Mouse (Mus musculus): ENCODE data around the gene Synpo2.

The Synpo2 gene

DNA sequence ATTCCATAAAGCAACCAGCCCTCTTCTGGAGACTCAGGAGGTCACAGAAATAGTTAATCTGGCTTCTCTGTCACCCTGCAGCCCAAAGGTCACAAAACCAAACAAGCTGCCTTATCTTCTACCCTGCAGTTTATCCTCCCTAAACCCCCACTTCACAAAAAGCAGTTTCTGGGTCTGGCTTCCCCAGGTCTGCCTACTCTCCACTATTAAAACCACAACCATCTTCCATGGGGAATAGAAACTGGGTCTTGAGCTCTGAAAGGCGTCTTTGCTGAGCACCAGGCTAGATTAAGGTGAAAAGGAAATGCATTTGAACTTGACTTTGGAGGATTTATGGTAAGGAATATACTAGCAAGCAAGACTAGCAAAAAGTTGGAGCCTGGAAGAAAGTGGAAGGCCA, 71.8 kb downstream of the Synpo2 start:
- no peak for DNase-seq (ENCODE audit: low spot score)

DNA sequence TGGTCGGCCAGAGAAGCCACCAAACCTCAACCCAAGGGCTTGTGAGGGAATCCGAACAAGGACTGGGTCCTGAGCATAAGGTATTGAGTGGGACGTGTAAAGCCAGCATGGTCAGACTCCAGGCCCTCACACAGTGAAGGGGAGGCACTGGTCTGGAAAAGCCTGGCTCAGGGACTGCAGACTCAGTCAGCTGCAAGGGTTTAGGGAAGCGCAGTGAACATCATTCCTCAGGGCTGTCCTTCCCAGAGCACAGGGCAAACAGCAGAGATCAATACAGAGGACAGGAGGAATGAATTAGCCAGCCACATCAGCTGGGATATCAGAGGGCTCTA, 72.8 kb downstream of the Synpo2 start:
- DNase-seq (ENCODE audit: low spot score), result no peak

DNA sequence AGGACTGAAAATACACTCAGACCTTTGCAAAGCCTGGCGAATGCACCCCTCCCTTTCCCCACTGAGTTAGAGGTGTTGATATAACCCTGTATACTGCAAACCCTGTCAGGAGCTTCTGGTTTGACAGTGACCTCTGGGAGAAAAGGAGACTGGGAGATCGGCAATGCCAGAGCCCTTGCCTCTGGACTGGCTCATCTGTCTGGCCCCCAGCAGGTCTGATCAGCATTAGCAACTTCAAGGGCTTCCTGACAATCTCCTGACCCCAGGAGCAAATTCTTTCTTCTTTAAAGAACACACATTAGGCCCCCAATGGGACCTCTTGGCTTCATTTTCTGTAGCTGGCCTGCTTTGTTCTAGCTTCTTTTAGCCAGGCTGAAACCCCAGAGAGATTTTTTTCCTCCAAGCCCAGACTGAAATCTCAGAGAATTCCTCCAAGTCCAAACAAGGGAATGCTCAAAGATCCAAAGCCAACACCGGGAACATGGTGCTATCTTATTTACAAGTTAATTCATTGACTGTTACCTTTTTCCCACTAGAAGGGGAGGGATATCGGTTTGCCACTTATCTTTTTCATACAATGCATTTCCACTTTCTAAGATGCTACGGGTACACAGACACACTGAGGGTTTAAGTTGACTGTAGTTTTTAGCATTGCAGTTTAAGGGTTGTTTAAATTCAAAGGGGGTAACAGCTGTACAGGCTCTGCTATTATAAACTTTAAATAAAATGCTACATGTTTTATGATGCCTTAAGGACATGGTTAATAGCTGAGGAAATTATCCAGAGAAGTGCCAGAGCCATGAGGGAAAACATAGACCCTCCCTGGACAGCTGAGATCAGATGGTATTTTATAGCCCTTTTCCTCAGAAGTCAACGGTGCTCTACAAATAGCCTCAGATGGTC, 73.4 kb downstream of the Synpo2 start:
- no peak for DNase-seq (ENCODE audit: low spot score)

DNA sequence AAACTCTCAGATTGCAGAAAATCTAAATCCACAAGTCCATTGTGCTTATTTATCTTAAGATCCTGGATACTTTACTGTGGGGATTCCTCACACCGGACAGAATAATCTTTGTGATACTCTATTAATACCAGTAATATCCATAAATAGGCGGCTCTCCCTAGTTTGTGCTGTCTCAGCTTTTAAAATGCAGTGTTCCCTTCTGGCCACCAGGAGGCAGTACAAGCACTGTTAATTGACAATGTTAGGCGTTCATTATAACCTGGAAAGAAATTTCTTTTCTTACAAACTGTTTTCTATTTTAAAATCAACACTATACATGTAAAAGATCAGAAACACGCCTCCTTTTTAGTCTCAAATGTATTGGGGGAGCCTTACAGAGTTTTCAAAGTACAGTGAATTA, 75.2 kb downstream of the Synpo2 start:
- DNase-seq (ENCODE audit: low spot score), result no peak

DNA sequence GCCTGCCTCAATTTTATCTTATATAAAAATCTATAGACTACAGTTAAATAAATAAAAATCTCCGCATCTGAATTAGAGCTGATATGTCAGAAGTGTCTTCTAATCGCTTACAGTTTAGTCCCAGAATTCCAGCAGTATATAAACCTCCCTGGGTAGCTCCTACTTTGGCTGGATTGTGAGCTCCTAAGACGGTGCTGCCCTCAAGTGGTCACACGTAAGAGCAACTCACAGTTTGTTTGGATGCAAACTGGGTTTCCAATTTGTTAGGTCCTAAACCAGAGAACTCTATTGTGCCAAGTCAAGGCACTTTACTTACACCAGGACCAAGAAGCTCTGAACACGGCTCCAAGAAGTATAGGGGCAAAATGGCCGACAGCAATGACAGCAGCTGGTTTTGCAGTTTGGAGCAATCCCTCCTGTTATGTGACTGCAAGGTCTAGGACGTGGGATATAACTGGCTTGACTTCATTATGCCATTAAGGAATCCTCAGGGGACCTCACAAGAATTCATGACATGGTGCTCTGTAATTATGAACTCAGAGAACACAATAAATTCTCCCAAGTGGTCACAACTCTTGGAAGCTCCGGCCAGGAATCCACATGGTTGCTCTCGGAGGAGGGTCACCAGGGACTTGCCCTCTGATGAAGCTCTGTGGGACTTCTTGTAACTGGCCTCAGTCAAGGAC, 76.7 kb downstream of the Synpo2 start:
- DNase-seq (ENCODE audit: low spot score), result peak; percentile 36

DNA sequence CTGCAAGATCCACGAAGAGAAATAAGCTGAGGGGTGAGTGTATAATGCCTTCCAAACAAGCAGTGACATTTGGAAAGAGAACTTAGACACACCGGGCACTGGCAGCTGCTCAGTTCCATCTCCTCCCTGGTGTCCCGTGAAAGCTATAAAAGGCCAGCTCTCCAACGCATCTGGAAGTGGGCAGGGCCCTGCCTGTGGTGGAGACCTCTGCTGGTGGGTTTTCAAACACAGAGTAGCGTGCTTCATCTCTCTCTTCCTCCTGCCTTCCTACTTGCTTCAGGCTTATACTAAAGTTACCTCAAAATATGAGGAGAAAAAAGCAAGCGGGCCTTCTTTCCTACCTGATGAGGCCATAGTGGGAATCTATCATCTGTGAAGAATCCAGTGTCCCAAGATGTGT, 77.4 kb downstream of the Synpo2 start:
- DNase-seq (ENCODE audit: low spot score), result peak; percentile 31

DNA sequence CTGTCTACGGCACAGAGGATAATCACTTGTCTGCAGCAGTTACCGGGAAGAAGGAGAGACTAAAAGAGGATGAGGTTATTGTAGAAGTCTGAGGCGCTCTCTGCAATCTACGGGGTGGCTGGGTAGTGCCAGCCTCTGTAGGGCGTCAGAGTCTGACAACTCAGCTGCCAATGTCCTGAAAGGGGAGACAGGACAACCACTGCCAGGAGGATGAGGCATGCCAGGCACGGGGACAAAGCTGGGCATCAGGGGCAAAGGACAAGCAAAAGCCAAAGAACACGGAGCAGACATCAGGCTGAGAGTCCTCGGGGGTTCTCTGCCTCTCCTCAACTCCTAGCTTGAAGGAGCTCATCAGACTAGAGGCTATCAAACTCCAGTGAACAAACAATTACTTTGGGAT, 82.6 kb downstream of the Synpo2 start:
- no peak for DNase-seq (ENCODE audit: low spot score)

DNA sequence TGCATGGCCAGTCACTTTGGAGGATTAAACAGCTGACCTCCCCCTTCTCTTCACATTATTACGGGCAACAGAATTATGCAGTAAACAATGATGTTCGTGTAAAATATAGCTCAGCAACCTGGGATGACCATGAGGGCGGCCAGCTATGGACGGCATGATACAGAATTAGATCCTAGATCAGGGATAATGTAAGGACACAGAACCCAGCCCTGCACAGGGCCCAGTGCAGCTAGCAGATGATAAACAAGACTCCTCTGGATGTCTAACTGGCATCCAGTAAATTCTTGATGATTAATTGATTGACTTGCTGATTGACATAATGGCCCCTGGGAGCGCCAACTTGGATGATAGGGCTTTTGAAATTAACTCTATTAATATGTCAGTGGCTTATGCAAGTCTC, 83.0 kb downstream of the Synpo2 start:
- no peak for DNase-seq (ENCODE audit: low spot score)

DNA sequence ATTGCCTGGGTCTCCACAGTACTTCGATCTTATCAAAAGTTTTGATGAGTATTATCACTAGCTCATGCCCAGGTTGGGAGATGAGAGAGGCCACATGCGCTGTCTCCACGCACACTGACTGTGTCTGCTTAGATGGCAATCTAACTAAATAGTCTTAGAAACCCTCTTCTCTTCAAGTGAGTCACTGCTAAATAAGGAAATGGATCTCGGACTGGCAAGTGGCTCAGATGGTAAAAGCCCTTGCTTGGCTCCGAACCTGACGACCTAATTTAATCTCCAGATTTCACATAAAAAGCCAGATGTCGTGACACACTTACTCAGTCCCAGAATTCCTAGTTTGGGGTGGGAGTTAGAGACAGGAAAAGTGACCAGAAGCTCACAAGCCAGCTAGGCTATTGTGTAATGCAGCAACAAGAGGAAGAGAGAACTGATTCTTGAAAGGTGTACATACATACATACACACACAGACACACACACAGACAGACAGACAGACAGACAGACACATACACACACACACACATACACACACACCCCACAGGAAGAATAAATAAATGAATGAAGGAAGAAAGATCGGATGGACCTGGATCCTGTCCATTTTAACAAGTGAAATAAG, 85.3 kb downstream of the Synpo2 start:
- DNase-seq (ENCODE audit: low spot score), result no peak

DNA sequence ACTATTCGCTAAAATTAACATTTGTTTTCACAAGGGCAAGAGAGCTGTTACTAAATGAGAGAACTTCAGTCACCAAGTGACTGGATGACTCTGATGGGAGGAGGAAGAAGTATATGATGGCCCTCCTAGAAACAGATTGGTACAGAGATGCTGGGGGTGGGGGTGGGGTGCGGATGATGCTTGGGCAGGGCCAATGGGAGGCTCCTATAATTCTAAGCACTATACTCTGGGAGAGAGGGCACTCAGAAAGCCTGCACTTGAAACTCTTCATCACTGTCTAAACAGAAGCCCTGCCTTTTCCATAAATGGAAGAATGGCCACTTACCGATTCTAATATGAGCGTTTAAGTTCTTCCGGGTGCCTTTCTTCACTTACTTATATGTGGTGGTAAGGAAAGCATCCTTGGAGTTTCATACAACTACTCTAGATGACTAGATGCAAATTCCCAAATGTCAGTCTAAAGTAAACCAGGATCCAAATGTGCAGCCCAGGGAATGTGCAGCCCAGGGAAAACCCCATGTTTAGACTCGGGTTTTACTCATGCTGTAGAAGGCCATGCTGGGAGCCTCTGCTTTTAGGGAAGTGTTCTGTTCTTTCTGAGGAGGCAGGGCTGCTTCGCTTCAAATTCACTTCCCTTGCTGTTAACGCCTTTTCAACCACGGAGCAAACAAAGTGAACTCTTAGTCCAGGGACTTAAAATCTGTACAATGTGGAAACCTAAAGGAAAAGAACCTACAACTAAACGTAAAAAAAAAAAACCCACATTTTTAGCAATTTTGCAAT, 86.4 kb downstream of the Synpo2 start:
- DNase-seq (ENCODE audit: low spot score), result no peak

DNA sequence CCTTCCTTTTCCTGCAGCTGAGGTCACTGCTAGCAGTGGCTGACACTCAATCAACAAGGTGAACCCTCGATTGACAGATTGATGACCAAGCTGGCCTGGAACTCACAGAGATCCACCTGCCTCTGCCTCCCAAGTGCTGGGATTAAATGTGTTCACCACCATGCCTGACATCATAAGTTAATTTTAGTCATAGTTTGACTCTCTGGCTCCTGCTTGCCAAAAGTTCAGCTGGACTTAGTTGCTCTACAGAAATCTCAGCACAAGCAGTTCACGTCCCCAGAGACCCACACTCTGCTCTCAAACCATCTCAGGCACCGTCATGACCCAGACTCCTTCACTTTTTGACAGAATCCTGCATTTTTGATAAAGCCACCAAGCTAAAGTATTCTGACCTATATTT, 87.3 kb downstream of the Synpo2 start:
- no peak for DNase-seq (ENCODE audit: low spot score)

DNA sequence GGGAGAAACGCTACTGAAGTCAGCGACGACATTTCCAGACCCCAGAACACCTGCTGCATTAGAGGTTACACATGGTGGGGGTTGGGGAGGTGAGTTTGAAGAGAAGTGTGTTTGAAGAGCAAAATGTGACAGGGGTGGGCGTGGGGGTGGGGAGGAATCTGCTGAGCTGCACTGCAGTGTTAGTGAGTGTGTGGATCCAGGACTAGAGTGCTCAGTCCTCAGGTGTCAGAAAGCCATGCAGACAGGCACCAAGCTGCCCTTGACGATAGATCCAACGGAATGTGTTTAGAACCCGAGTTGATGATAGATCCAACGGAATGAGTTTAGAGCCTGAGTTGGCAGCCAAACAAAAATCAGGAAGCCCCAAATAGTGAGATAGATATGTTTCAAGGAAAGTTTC, 89.4 kb downstream of the Synpo2 start:
- no peak for DNase-seq (ENCODE audit: low spot score)

DNA sequence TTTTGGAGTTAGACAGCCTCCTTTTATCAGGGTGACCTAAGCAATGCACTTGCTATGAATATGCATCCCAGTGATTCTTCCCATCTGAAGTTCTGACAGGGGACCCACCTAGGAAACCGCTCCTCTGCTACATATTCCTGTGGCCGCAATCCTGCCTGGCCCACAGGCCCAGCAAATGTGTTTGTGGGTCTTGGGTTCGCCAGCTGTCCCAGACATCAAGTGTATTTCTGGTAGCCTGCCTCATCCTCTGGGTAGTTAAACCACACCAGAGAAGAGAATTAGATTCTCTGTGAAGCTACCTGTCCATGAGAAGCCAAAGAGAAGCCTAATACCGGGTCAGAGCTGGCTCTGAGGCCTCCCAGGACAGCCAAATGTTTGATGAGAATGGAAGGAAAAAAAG, 90.0 kb downstream of the Synpo2 start:
- no peak for DNase-seq (ENCODE audit: low spot score)

DNA sequence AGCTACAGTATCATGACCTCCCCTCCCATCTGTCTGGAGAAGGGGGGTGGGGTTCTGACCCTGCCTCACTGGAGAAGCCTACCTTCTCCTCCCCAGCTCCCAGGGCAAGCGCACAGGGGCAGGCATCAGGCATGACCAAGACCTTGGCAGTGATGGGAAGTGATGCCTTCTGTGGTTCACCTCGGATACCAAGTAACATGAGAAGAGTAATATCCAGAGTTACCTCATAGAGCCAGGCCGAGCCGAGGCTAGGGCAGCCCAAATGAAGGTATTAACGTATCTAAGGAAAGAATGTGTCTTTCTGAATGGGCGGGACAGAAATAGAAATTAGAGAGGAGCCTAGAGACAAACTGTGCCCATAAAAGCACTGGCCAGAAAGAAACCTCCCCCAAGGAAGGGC, 92.5 kb downstream of the Synpo2 start:
- DNase-seq (ENCODE audit: low spot score), result no peak

DNA sequence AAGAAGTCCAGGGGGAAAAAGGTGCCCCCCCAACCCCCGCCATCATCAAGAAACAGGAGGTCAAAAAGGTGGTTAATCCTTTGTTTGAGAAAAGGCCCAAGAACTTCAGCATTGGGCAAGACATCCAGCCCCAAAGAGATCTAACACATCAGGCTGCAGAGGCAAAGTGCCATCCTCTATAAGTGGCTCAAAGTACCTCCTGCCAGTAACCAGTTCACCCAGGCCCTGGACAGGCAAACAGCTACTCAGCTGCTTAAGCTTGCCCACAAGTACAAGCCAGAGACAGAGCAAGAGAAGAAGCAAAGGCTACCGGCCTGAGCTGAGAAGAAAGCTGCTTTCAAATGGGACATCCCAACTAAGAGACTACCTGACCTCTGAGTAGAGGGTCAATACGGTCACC, 93.7 kb downstream of the Synpo2 start:
- DNase-seq (ENCODE audit: low spot score), result no peak

DNA sequence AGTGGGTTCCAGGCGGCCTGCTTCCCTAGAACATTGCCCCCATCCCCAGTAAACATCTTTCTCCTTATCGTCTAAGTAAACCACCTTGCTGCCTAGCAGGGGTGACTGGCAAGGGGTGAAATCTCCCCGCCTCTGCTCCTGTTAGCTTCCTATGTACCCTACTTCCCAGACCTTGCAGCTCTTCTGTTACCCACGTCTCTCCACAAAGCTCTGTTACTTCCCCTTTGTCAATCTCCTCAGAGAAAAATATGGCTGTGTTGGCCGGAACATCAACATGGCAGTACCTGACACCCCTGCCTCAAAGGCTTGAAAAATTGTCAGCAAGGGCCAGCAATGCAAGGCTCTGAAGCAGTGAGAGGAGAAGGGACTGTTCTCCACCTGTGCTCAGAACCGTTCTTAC, 94.9 kb downstream of the Synpo2 start:
- no peak for DNase-seq (ENCODE audit: low spot score)

DNA sequence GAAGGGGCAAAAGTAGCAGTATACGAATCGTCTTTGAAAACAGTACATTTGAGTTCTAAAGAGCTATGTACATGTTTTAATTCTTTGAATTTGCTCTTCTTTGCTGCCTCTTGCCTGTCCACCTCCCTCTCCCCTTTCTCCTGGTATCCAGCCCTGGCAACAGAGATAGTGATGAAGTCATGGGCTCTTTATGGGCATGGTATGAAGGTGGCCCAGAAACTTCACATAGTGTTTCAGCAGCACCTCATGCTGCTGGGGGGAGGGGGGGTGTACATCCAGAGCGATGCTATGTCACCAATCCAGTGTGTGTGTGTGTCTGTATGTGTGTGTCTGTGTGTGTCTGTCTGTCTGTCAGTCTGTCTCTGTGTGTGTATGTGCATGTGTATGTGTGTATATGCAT, 95.8 kb downstream of the Synpo2 start:
- no peak for DNase-seq (ENCODE audit: low spot score)

DNA sequence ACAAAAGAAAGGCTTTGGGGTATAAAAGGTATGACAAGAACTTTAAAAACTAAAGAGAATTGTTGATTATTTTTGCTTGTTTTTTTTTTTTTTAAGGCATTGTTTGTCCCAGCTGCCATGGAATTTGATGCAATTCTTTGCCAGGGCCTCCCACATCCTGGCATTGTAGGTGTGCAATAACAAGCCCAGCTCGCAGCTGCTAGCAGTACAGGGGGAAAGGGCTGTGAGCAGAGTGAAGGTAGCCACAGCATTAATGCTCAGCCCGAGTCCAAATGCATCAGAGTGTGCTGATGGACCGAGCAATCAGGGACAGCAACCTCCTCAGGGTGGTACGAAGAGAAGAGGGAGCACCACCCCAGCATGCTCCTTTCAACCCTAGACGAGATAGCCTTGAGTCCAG, 96.3 kb downstream of the Synpo2 start:
- DNase-seq (ENCODE audit: low spot score), result no peak

DNA sequence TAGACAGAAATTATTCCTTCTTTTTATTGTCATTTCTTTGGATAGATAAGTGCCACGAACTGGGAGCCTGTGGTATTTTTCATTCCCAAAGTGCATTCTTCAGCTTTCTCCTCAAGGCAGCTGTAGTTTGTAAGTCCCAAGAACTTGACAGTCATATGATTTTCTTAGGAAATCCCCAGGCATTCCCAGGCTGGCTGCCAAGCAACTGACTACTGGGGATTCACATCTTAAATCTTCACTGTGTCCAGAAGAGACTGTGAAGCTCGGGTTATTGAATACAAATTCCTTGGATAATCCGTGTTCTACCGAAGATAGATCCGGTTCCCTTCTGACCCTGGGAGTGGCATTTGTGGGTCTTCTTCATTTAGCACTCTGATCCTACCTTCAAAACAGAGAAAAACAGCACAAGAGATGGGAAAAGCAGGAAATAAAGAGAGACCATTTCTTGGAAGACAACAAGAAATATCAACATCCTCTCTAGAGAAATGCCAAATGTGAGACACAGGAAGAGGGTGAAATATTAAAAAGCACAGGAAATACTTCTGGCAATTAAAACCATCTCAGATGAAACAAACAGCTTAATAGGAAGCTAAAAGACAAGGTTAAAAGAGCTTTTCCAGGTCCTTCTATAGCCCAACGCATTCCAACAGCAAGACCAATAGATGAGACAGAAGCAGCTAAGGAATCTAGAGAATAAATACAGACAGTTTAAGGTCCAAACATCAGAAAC, 97.5 kb downstream of the Synpo2 start:
- peak; percentile 59 for DNase-seq (ENCODE audit: low spot score)

DNA sequence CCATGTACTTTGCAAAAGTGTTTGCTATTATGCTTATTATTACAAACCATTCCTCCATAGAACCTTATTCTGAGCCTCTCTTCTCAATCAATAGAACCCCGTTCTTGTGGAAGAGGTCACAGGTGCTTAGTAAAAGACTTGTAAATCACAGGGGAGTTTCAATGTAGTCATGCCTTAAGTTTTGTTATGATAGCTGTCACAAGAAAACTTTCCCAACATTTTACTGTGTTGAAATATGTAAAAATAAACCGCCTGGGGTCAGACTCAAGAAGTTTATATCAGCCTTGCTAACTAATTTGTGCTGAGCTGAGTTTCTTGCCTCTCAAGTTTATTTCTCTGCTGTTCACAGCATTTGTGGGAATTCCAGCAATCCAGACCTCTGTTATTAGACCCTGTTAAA, 103.8 kb downstream of the Synpo2 start:
- DNase-seq (ENCODE audit: low spot score), result no peak

DNA sequence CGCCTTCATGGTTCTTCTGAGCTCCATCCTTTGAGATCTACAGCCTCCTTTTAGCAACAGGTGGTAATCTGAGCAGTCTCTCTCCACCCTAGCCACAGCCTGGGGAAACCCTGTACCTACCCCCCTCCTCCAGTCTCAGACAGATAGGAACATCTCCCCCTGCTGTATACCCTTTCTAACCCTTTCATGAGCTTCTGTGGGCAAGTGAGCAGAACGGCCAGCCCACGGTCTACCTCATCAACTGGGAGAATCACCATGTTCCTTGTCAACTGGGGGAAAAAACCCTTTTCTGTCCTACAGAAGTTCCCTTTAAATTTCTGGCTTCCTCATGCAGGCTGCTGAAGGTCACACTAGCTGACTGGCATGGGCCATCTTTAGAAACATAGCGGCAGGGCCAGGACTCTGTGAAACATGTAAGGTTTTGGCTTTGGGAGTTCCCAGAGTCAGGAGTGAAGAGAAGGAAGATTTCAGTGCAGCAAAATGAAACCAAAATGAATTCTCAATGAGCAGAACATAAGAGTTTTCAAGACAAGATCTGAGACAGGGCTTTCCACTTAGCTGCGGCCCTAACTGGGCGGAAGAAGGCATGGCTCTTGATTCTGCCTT, 104.7 kb downstream of the Synpo2 start:
- no peak for DNase-seq (ENCODE audit: low spot score)
